Mouse (Mus musculus) heart, embryonic 14.5 days (tissue): ENCODE measurements around the gene Maml2. TPM values are rescaled to one million over a fixed set of nuclear protein-coding genes. Genes with fewer than 3 reads are reported as not detected.
"Not testable (repeated sequence)": the region's sequence is repeated elsewhere in the genome, so short reads cannot be mapped to it uniquely, and the experiment has no call there.

Experiments used
- ATAC-seq: fragments of 200-750 bp; cut with Nextera tagmentation; 2 replicates; pipeline ENCODE4 v1.8.0; 2017; ENCODE audit warnings: low read depth, moderate TSS enrichment; ENCODE audit not compliant: insufficient number of reproducible peaks, insufficient read depth, low FRiP score
- H3K27ac ChIP-seq, 2 experiments: fragments of 200-500 bp in 1 of 2; fragments of 300-500 bp in 1 of 2; sonication (generic) in 1 of 2; replicated peaks in 1 of 2; 2 replicates each; pipeline ENCODE4 v1.5.1; 2012 to 2014; ENCODE audit warnings: low read depth in 2 of 2, low read length in 2 of 2, control low read depth in 1 of 2, mild to moderate bottlenecking in 1 of 2, mixed read lengths in 1 of 2; ENCODE audit not compliant: control insufficient read depth in 1 of 2, insufficient read depth in 1 of 2
- H3K27me3 ChIP-seq: fragments of 300-500 bp; sonication (generic); 2 replicates; pipeline ENCODE4 v1.6.1; 2014; ENCODE audit warnings: mild to moderate bottlenecking, low read length, control low read depth; ENCODE audit not compliant: control insufficient read depth, insufficient read depth
- H3K36me3 ChIP-seq: fragments of 300-500 bp; sonication (generic); 2 replicates; pipeline ENCODE4 v1.6.1; 2014; ENCODE audit warnings: mild to moderate bottlenecking, control low read depth, low read length, mixed read lengths; ENCODE audit not compliant: control insufficient read depth, insufficient read depth
- H3K4me1 ChIP-seq, 2 experiments: fragments of 200-500 bp in 1 of 2; fragments of 300-500 bp in 1 of 2; sonication (generic) in 1 of 2; 2 replicates each; pipeline ENCODE4 v1.6.1; 2012 to 2014; ENCODE audit warnings: low read length in 2 of 2, control low read depth in 1 of 2, mixed read lengths in 1 of 2; ENCODE audit not compliant: control insufficient read depth in 2 of 2, insufficient read depth in 2 of 2
- H3K4me2 ChIP-seq: fragments of 300-500 bp; sonication (generic); 2 replicates; pipeline ENCODE4 v1.6.1; 2014; ENCODE audit warnings: mild to moderate bottlenecking, low read length
- H3K4me3 ChIP-seq, 2 experiments: fragments of 200-500 bp in 1 of 2; fragments of 300-500 bp in 1 of 2; sonication (generic) in 1 of 2; 2 replicates each; pipeline ENCODE4 v1.5.1; 2012 to 2014; ENCODE audit warnings: low read length in 2 of 2, mild to moderate bottlenecking in 2 of 2, control low read depth in 1 of 2, low read depth in 1 of 2, moderate library complexity in 1 of 2; ENCODE audit not compliant: control insufficient read depth in 1 of 2, insufficient read depth in 1 of 2
- H3K9ac ChIP-seq: fragments of 300-500 bp; sonication (generic); 2 replicates; pipeline ENCODE4 v1.6.1; 2014; ENCODE audit warnings: mild to moderate bottlenecking, low read length
- H3K9me3 ChIP-seq: fragments of 300-500 bp; sonication (generic); 2 replicates; pipeline ENCODE4 v1.6.1; 2016; ENCODE audit warnings: low read length, control low read depth; ENCODE audit not compliant: control insufficient read depth
- WGBS: fragments of 180-500 bp; shearing (Covaris S2); extraction: QIAGEN DNeasy Blood & Tissue Kit; methylation state at CpG from one replicate; pipeline ENCODE4 v1.1.7; 2014; 5-methylcytosine and 5-hydroxymethylcytosine counted together
- polyA plus RNA-seq: library from polyadenylated mRNA; unstranded; fragments of >200 nt; fragmentation: Nextera tagmentation; extraction: Ambion mirVana; gene quantifications from 2 replicates; pipeline ENCODE4 v1.2.1, GENCODE M21; 2014

The Maml2 gene
- polyA plus RNA-seq, 1 experiment from 2014 or later: 10.5 TPM

GRCm38 (mm10) chr9:13715891-13716290, 418.1 kb downstream of the Maml2 start:
- H3K27ac ChIP-seq, ATAC-seq, H3K4me3 ChIP-seq, H3K9ac ChIP-seq, H3K4me1 ChIP-seq, H3K27me3 ChIP-seq, H3K9me3 ChIP-seq, H3K36me3 ChIP-seq: not testable (repeated sequence)
- 67% methylated on average over 2 of the region's 2 CpGs for WGBS
- H3K4me2 ChIP-seq: peak overlapping the region; percentile 44; the same call in 1 of the 2 replicates

GRCm38 (mm10) chr9:13716316-13717099, 418.8 kb downstream of the Maml2 start:
- WGBS: 24% methylated on average over 8 of the region's 8 CpGs
- no peak for ATAC-seq

GRCm38 (mm10) chr9:13748404-13748797, 450.6 kb downstream of the Maml2 start, which contains the start of gene Mtmr2:
Gene Mtmr2 (plus strand): TSS chr9:13748410.
- 46% methylated on average over 2 of the region's 2 CpGs for WGBS
- ATAC-seq: no peak
- H3K4me1 ChIP-seq: peaks cover 0 to 5% of the 10 kb centered on the region in 2 experiments; a peak in 1 of 4 replicates

More at GRCm38 (mm10) chr9:13716316-13717099, 418.8 kb downstream of the Maml2 start:
- H3K36me3 ChIP-seq: no peaks in the 10 kb centered on the region
- peaks cover 4 to 5% of the 10 kb centered on the region in 2 experiments; a peak in 3 of 4 replicates for H3K4me1 ChIP-seq
- no peaks in the 10 kb centered on the region for H3K9me3 ChIP-seq
- H3K4me3 ChIP-seq: no peak overlapping the region
- no peaks in the 10 kb centered on the region for H3K27me3 ChIP-seq
- H3K9ac ChIP-seq: no peak overlapping the region; the same call in 1 of the 2 replicates
- H3K27ac ChIP-seq: no peak overlapping the region
- H3K4me2 ChIP-seq: peak overlapping the region; percentile 44; the same call in 1 of the 2 replicates

GRCm38 (mm10) chr9:13748798-13749674, 451.3 kb downstream of the Maml2 start:
- H3K27ac ChIP-seq: peak overlapping the region; percentile 89 to 96
- peak; percentile 98 for ATAC-seq
- peak overlapping the region; percentile 95 for H3K9ac ChIP-seq
- no peaks in the 10 kb centered on the region for H3K36me3 ChIP-seq
- WGBS: under 1% methylated on average over 59 of the region's 60 CpGs
- peak overlapping the region; percentile 86 to 97 for H3K4me3 ChIP-seq
- peaks cover 0 to 5% of the 10 kb centered on the region in 2 experiments; a peak in 1 of 4 replicates for H3K4me1 ChIP-seq
- no peaks in the 10 kb centered on the region for H3K9me3 ChIP-seq
- no peaks in the 10 kb centered on the region for H3K27me3 ChIP-seq
- H3K4me2 ChIP-seq: peak overlapping the region; percentile 66

More at GRCm38 (mm10) chr9:13748404-13748797, 450.6 kb downstream of the Maml2 start, which contains the start of gene Mtmr2:
- H3K9me3 ChIP-seq: no peaks in the 10 kb centered on the region
- H3K27ac ChIP-seq: peak within 1 kb of the TSS; percentile 89 to 96
- H3K36me3 ChIP-seq: no peaks in the 10 kb centered on the region
- H3K4me2 ChIP-seq: peak within 1 kb of the TSS; percentile 66
- H3K27me3 ChIP-seq: no peaks in the 10 kb centered on the region
- peak within 1 kb of the TSS; percentile 86 to 97 for H3K4me3 ChIP-seq
- H3K9ac ChIP-seq: peak within 1 kb of the TSS; percentile 95

DNA sequence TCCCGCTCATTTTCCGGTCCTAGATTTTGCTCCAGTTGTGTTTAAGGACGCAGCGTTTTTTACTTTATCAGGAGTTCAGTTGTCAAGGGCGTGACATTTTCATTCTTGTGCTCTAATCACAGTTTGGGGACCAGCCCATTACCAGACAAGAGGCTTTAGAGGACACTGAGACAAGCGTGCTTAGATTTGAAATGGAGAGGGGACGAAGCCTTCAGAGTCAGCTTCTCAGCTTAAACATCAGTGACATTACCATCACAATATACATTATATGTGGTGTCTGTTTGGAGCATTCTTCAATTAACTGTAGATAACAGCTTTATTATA, 451.9 kb downstream of the Maml2 start:
- Histone ChIP-seq H3K9ac (peak overlapping the region; percentile 95), H3K27ac (peak overlapping the region; percentile 89 to 96), H3K4me2 (peak overlapping the region; percentile 66), H3K36me3 (no peaks in the 10 kb centered on the region), H3K4me3 (peak overlapping the region; percentile 86 to 97), H3K9me3 (no peaks in the 10 kb centered on the region), H3K27me3 (no peaks in the 10 kb centered on the region), H3K4me1 (peaks cover 0 to 5% of the 10 kb centered on the region in 2 experiments; a peak in 1 of 4 replicates)
- WGBS: 2% methylated on average over 7 of the region's 7 CpGs
- ATAC-seq: no peak

GRCm38 (mm10) chr9:13752543-13752942, 454.8 kb downstream of the Maml2 start:
- Histone ChIP-seq H3K4me3 (no peak overlapping the region), H3K4me2 (no peak overlapping the region), H3K27ac (no peak overlapping the region), H3K9me3 (no peaks in the 10 kb centered on the region), H3K36me3 (no peaks in the 10 kb centered on the region), H3K4me1 (peaks cover 0 to 5% of the 10 kb centered on the region in 2 experiments; a peak in 1 of 4 replicates), H3K27me3 (no peaks in the 10 kb centered on the region), H3K9ac (no peak overlapping the region)
- WGBS: 75% methylated on average over 4 of the region's 4 CpGs
- ATAC-seq: no peak
